Mouse (Mus musculus) c-Kit-positive CD71-positive TER-119-positive erythroid progenitor cells, embryonic 14.5 days (primary cell): ENCODE data around the gene Spc25.

ENCODE experiments used
- DNase-seq: peaks from one replicate; pipeline ENCODE4 v3.0.0-alpha.2; 2013; ENCODE audit warnings: low spot score

The Spc25 gene

GRCm38 (mm10) chr2:69205791-69206351, at the start of gene Spc25:
TSS of gene Spc25 (minus strand) at chr2:69206194.
- DNase-seq: peak; percentile 93

- DNase-seq: no peak
These were observed 42.3 kb upstream of the Spc25 start for GRCm38 (mm10) chr2:69248221-69248755.

GRCm38 (mm10) chr2:69247081-69247480, 41.1 kb upstream of the Spc25 start:
- no peak for DNase-seq

GRCm38 (mm10) chr2:69244924-69245323, 38.9 kb upstream of the Spc25 start:
- DNase-seq: no peak

- DNase-seq: no peak
These were observed 33.3 kb upstream of the Spc25 start for GRCm38 (mm10) chr2:69239315-69239714.

- no peak for DNase-seq
These were observed 29.1 kb upstream of the Spc25 start for GRCm38 (mm10) chr2:69234976-69235678.

GRCm38 (mm10) chr2:69232101-69232500, 26.1 kb upstream of the Spc25 start:
- DNase-seq: no peak

GRCm38 (mm10) chr2:69230137-69230536, 24.1 kb upstream of the Spc25 start:
- DNase-seq: no peak

- no peak for DNase-seq
These were observed 22.6 kb upstream of the Spc25 start for GRCm38 (mm10) chr2:69228635-69229034.

GRCm38 (mm10) chr2:69226876-69227275, 20.9 kb upstream of the Spc25 start:
- DNase-seq: no peak

GRCm38 (mm10) chr2:69224724-69225123, 18.7 kb upstream of the Spc25 start:
- DNase-seq: no peak

GRCm38 (mm10) chr2:69222815-69223214, 16.8 kb upstream of the Spc25 start:
- no peak for DNase-seq

- no peak for DNase-seq
These were observed 15.9 kb upstream of the Spc25 start for GRCm38 (mm10) chr2:69221868-69222416.

GRCm38 (mm10) chr2:69215242-69215641, 9.2 kb upstream of the Spc25 start:
- DNase-seq: no peak

- DNase-seq: no peak
These were observed 6.7 kb upstream of the Spc25 start for GRCm38 (mm10) chr2:69212652-69213051.

GRCm38 (mm10) chr2:69210773-69211172, 4.8 kb upstream of the Spc25 start, which contains the start of gene G6pc2:
TSS of gene G6pc2 (plus strand) at chr2:69211073.
- no peak for DNase-seq

GRCm38 (mm10) chr2:69209684-69210083, 3.7 kb upstream of the Spc25 start:
- no peak for DNase-seq

GRCm38 (mm10) chr2:69206523-69206922, 529 bp upstream of the Spc25 start:
- peak; percentile 40 for DNase-seq

- peak; percentile 19 for DNase-seq
These were observed 809 bp downstream of the Spc25 start for GRCm38 (mm10) chr2:69205185-69205584.

- no peak for DNase-seq
These were observed 12.4 kb downstream of the Spc25 start for GRCm38 (mm10) chr2:69193555-69193954.

- DNase-seq: no peak
These were observed 14.9 kb downstream of the Spc25 start for GRCm38 (mm10) chr2:69191059-69191458.

- DNase-seq: no peak
These were observed 16.8 kb downstream of the Spc25 start for GRCm38 (mm10) chr2:69189222-69189621.

GRCm38 (mm10) chr2:69188732-69189131, 17.3 kb downstream of the Spc25 start:
- DNase-seq: no peak
